Mouse (Mus musculus) thymus, adult 18-20 months (tissue): ENCODE measurements around the gene Rsph9.
A peak's percentile ranks its signal among the peaks of the same experiment; 100 is the strongest.

Source experiments
- DNase-seq, 2 experiments: peaks; one replicate each; pipeline ENCODE4 v3.0.0; 2022; ENCODE audit warnings: mixed read lengths in 2 of 2

Rsph9 gene

DNA sequence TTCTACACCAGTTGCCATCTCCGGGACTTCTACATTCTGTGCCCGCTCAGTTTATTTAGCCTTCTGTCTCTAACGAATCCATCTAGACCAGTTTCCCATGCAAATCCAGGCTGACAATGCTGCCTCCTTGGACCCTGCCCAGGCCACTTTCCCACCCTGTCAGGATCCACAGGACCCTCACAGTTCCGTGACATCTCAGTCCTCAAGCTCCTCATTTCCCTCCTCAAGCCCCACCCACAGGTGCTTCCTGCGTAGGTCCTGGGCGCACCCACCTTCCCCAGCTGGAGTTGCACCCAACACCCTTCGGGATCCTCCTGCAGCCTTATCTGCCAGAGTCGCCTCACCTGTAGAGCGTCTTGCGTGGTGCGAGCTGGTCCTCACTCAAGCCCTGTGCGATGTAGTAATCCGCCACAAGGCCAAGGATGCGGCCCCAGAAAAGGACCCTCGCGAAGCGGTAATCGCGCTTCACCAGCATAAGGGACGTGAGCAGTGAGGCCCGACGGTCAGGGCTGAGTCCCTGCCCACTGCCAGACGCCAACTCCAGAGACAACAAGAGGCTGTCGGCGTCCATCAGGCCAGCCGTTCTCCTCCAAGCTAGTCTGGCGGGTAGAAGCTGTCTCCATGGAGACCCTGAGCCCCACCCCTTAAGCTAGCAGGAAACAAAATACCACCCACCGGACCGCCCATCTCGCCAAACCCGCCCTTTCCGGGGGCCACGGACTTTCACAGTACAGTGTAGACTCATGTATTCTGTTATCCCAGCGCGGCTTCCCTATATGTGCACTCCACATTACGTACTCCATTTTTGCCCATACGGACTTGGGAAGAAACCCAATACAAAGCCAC is at the start of gene Rsph9:
TSS of gene Rsph9 (minus strand) at position 639 of the 846 bp plus-strand sequence.
- DNase-seq: peak; percentile 53 to 70

DNA sequence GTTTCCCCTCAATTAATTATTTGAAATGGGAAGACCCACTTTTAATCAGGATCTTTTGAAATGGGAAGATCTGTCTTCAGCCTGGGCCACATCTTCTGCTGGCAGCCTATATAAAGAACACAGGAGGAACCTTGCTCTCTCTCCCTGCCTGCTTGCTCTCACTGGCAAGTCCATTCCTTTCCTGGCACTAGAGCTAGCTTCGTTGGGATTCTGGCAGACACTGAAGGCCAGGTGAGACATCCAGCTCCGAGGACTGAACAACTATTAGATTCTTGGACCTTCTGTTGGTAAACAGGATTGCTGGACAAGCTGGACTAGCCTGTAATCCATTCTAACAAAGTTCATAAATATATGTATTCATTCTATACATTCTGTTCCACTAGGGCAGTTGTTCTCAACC is 44.8 kb upstream of the Rsph9 start:
- no peak for DNase-seq

DNA sequence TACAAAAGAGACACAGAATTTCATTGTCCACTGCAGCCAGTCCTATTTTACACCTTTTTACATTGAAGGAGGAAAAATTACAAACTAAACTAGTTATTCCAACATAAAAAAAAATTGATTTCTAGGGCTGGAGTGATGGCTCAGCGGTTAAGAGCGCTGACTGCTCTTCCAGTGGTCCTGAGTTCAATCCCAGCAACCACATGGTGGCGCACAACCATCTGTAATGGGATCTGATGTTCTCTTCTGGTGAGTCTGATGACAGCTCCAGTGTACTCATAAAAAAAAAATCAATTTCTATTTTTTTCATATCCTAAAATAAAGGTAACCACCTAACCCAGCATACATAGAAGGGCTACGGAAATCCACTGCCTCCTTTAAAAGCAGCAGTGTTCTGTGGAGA is 38.3 kb upstream of the Rsph9 start:
- DNase-seq: no peak

DNA sequence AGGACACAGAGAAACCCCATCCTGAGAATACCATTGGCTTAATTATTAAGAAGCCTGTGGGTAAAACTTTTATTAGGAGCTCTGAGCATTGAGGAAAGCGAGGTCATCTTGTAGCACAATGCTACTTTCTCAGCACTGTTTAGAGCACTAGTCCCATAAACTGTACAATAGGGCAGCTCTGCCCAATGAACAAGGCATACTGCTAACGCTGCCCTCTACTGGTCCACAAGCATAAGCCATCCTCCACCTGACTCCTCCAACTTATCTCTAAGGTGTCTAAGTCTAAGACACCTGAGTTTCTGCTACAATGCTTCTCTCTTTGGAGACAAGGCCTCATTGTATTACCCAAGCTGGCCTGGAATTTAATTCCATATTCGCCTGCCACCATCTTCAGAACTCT is 26.5 kb upstream of the Rsph9 start:
- no peak for DNase-seq

DNA sequence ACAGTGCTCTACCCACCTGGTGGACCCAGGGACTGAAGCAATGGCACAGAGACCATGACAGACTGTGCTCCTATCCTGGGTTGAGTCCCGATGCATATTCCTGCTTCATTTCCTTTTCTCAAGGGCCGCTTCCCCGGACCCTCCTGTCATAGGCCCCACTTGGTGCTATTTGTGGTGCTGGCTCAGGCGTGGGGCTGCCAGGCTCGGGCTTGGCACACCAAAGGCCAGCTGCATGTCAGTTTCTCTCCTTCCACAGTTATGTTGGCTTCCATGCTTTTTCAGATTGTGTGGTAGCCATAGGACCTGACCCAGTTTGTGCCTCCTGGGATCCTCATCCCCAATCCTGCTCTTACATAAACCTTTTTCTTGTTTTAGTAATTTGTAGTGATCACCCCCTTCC is 24.8 kb upstream of the Rsph9 start:
- DNase-seq: no peak

DNA sequence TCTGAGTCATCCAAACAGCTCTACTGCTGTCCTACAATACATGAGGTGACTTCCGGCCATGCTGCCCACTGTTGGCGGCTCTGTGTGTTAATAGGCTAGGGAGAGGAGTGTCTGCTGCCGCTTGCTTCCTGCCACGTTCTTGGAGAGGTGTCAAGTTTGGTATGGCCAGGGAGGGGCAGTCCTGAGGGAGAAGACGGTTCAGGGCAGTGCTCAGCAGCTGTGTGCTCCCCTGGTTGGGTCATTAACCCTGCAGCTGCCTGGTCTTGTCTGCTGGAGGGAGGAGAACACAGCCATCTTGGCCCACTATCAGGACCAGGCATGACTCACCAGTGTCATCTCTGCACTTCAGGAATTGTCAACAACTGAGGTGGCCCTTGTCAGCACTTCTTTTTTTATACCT is 24.3 kb upstream of the Rsph9 start:
- DNase-seq: no peak

DNA sequence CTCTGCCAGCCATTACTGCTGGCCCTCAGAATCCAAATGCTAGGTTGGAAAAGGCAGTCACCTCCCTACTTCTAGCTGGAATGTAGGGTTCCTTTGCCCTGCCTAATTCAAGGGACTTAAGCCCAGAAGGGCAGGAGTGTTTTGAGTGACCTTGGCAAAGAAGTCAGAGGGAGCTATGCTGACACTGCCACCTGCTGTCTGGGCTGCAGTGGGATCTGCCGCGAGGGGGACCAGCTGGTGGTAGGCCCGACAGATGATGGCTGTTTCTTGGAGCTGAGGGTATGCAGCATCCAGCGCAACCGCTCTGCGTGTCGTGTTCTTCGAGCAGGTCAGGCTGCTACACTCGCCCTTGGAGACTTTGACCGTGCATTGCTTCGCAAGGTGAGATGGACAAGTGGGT is 23.0 kb upstream of the Rsph9 start:
- DNase-seq: no peak

DNA sequence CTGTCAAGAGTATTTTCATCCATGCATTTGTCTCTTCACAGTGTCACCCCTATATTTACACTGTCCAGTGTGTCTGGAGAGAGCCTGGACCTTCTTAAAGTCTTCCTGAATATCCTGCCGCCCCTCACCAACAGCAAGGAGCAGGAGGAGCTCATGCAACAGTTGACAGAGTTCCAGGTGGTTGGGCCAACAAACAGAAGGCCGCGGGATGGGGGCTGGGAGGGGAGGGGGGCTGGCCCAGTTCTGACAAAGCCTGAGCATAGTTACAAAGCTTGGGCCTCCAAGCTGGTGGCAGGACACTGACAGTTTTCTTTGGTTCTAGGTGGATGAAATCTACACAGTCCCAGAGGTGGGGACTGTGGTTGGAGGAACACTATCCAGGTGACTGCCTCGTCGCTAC is 22.3 kb upstream of the Rsph9 start:
- DNase-seq: no peak

DNA sequence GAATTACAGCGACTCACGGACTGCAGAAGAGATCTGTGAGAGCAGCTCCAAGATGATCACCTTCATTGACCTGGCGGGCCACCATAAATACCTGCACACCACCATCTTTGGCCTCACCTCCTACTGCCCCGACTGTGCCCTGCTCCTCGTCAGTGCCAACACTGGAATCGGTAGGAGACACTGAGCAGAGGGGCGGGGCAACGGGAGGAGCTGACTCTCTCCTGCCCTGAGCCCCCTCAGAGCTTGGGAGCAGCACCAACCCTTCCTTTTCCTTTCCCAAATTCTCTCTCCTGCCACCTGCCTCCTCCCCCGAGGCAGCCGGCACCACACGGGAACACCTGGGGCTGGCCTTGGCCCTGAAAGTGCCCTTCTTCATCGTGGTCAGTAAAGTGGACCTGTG is 21.4 kb upstream of the Rsph9 start:
- no peak for DNase-seq

DNA sequence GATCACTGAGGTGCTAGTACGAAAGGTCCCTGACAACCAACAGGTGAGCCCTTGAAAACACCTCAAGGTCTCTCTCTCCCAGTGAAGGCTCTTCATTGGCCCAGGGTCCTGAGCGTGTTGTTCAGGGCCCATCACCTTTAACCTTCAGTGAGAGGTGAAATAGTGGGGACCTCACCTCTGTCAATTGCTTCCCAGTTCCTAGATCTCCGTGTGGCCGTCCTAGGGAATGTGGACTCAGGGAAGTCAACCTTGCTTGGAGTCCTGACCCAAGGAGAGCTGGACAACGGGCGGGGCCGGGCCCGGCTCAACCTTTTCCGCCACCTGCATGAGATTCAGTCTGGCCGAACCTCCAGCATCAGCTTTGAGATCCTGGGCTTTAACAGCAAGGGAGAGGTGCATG is 20.8 kb upstream of the Rsph9 start:
- DNase-seq: no peak

DNA sequence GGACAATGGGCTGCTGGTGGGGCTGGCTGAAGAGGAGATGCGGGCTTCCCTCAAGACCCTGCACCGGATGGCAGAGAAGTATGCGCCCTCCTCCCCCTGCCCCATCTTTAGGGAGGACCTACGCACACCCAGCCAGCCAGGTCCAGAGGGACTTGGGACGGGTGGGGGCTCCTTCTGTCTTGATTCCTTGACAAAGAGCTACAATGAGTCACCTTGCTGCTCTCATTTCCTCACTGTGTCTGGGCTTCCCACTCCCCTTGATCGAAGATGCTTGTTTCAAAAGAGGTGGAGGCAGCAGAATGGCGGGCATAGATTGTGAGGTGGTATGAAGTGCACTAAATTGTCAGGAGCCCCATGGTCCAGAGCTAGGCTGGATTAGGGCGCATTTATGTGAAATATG is 20.3 kb upstream of the Rsph9 start:
- no peak for DNase-seq

DNA sequence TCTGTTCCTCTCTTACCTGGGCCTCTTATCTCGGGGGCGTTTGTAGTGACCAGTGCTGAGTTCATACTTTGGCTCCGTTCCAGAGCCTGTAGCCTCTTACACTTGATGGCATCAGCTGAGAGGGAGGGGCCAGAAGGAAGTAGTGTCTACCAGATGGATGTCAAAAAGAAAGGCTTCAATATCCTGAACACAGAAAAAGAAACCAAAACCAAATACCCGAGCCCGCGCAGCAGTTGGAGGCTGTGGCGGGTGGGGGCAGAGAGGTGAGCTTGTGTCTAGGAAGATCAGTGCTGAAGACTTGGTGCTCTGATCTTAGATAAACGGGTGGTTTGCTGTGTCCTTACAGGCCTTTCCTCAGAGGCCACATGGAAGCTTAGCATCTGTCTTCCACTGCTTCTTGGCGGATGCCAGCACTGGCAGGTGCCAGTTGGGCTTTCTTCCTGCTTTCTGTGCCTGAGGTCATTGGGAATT is 19.0 kb upstream of the Rsph9 start:
- peak; percentile 54 to 73 for DNase-seq

DNA sequence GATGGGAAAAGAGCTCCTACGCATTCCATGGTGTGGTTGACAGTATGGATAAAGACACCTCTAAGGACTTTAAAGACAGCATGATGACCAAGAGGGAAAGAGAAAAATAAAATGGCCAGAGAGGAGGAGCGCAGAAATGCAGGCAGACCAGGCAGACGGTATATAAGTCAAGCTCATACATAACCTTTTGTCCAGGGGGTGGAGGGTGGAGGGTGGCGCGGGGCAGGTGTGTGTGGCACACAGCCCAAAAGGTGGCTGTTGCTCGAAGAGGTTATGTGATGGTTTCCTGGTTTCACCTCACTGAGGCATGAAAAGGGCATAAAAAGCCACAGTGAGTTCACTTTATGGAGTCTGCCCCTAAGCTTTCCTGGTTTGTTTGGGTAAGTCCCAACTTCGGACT is 18.5 kb upstream of the Rsph9 start:
- no peak for DNase-seq

DNA sequence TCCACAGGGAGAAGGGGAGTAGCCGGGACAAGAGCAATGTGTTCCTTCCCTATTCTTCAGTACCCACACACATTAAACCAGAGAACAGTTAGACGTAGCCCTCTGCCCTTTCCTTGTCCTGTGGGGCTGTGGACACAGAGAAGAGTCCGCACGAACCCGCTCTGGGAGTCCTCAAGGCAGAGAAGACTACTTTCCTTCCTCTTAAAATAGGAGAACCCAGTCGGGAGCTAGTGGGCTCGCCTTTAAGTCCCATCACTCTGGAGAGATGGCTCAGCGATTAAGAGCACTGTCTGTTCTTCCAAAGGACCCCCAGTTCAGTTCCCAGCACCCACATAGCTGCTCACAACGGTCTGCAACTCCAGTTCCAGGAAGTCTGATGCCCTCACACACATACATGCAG is 17.7 kb upstream of the Rsph9 start:
- no peak for DNase-seq

DNA sequence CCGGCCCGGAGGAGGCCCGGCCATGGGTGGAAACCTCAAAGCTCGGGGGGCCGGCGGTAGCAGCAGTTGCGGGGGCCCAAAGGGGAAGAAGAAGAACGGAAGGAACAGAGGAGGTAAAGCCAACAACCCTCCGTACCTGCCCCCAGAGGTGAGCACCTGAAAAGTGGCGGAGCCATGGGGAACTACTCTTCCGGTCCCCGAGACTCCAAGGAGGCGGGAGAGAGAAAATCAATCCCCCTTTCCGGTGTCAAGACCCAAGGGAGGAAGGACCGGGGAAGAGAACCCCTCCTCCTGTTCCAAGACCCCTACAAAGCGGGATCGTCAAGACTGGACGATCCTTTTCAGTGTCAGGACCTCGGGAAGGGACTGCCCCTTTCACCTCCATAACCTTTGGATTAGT is 17.2 kb upstream of the Rsph9 start:
- DNase-seq: no peak

DNA sequence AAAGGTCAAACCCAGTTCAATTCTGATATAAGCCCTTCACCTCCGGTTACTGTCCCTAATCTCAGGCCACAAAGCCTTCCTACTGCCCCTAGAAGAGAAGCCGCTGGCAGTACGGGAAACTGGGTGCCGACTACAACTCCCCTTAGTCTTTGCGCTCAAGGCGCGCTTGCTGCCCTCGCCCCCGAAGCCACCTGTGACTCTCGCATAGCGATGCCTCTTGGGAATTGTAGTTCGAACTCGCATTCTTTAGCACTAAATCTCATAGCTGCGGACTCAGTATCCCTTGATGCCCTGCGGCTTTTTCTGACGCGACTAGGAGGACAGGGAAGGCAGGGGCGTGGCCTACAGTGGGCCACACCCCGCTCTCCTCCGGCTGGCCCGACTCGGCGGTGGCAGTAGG is 16.7 kb upstream of the Rsph9 start, which contains the start of gene Gtpbp2:
TSS of gene Gtpbp2 (plus strand) at position 347 of the 400 bp plus-strand sequence.
- peak; percentile 94 to 98 for DNase-seq

DNA sequence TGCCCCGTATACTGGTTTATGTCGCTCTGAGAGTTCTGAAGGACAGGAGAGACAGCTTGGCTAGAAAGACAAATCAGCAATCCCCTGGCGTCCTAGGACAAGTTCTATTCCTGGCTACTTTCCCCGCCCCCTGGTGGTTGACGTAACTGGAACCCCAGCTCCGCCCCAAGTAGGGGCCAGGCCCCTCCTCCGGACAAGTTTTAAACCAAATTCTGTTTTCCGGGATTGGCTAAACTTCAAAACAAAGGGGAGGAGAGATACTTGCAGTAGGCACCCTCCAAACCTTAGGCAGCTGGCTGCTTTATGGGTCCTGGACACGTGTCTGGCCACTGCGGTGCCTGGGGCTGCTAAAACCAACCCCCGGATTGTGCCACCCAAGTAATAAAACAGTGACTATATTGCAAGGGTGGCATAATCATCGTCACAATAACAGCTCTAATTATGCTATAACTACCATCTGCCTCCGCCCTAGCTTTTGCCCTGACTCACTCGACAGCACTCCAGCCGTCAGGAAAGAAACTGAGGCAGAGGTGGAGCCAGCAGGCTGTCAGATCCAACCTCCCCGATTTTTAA is 16.2 kb upstream of the Rsph9 start:
- peak; percentile 83 to 91 for DNase-seq

DNA sequence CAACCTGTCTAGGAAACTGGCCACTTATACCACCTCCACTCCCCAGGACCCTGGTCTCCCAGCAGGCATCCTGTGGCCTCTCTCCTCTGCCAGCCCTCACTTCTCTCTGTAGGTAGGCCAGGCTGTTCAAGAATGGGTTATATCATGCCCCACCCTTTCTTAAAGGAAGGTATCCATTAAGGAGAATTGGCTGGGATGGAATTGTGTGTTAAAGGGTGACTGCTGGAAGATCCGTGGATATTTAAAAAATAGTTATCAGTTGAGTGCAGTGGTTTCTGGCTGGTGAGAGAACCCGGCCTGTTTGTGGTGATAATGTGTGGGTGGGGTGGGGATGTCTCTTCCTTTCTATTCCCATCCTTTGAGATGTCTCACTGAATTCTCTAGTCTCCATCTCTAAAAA is 15.2 kb upstream of the Rsph9 start:
- DNase-seq: no peak

DNA sequence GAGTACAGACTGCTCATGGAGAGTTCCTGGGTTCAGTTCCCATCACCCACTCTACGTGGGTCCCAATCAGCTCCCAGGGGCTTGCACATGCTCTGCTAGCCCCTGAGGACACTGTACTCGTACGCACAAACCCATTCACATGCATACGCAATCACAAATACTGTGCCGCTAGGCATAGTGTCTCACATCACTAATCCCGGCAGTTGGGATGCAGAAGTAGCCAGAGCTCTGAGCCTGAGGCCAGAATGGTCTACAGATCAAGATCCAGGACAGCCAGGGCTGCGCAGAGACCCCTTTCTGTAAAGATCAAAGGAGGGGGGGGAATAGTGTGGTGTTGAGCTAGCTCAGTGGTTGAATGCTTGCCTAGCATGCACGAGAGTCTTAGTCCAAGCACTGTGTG is 13.1 kb upstream of the Rsph9 start:
- DNase-seq: no peak

DNA sequence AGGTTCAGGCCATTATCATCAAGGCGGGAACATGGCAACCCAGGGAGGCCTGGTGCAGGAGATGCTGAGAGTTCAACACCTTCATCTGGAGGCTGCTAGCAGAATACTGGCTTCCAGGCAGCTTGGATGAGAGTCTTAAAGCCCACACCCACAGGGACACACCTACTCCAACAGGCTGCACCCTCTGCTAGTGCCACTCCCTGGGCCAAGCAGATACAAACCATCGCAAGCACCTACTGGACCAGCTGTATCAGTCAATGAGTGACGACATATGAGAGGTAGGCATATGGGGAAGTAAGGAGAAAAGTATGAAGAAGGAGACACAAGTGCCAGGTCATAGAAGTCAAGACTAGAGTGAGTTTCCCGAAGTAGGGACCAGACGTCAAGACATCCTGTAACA is 12.7 kb upstream of the Rsph9 start:
- no peak for DNase-seq

DNA sequence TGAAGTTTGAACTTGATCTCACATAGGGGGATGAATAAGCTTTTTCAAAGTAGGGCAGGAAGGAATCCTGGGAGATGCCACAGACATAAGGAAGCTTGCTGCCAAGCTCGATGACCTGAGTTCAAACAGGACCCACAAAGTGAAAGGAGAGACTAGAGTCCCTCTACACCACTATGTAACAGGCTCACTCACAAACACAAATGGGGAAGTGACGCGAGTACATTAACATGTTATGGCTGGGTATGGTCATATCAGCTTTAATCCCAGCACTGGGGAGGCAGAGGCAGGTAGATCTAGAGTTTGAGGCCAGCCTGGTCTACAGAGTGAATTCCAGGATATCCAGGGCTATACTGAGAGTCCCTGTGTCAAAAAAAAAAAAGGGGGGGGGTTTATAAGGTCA is 10.3 kb upstream of the Rsph9 start:
- no peak for DNase-seq

DNA sequence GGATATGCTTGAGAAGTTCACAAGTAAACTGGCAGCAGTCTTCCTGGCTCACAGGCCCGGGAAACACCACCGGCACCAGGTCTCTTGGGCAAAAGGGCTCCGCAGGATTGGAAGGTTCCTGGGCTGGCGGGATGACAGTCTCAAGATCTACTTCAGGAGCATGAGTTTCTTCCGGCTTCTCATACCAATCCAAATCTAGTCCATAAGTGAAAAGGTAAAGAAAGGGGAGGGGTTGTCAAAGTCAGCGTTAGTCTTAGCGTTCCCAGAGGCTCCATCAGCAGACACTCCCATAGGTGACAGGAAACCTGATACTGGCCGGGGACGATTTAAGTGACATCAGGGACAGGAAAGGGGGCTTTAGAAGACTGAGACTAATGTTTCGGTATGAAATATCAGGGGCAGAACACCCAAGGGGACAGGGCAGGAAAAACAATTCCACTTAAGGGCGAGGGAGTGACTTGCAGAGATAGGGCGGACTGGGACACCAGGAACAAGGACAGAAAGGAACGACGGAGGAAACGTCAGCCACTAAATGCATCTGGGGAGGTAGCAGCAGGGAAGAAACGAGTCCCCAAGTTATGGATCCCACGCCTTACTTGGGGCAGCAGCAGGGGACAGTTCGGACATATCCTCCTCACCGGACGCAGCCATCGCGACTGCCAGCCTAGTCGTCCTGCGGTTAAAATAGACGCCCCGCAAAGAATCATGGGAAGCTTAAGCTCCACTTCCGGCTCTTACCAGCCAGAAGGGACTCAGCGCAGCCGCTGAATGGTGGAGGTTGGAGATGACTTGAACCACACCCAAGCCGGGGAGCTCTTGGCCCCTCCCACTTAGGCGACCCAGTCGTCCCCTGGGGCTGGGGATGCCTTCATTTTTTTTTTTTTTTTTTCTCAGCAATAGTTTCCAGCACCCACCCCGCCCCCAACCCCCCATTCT is 9.1 kb upstream of the Rsph9 start, which contains the start of gene Mad2l1bp:
TSS of gene Mad2l1bp (minus strand) at position 707 of the 936 bp plus-strand sequence.
- DNase-seq: peak; percentile 84 to 91

DNA sequence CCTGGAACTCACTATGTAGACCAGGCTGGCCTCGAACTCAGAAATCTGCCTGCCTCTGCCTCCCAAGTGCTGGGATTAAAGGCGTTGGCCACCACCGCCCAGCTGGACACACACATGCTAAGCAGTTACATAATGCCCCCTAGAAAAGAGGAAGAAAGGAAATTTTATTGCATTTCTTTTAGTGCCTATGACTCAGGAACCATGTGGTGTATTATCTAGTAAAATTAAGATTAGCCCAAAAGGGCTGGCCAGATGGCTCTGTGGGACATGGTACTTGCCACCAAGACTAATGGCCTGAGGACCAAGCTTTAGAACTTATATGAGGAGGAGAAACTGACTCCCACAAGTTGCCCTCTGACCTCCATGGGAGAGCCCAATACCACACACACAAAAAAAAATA is 4.1 kb downstream of the Rsph9 start:
- no peak for DNase-seq
